Mouse (Mus musculus) retina, postnatal 7 days (tissue): ENCODE measurements around the gene Stra6.

Experiments
- DNase-seq: peaks from one replicate; pipeline ENCODE4 v3.0.0-alpha.2; 2012; ENCODE audit warnings: low read depth, low spot score

The Stra6 gene

GRCm38 (mm10) chr9:58133893-58134884 lies 70.6 kb downstream of the Stra6 start:
- no peak for DNase-seq

GRCm38 (mm10) chr9:58134906-58135305 lies 71.3 kb downstream of the Stra6 start:
- DNase-seq, result no peak

- DNase-seq, result no peak
These were observed 72.3 kb downstream of the Stra6 start for GRCm38 (mm10) chr9:58135921-58136321.

- DNase-seq, result no peak
These were observed 76.4 kb downstream of the Stra6 start for GRCm38 (mm10) chr9:58139947-58140346.

- DNase-seq, result no peak
These were observed 79.8 kb downstream of the Stra6 start for GRCm38 (mm10) chr9:58143419-58143818.

- peak; percentile 66 for DNase-seq
These were observed 81.1 kb downstream of the Stra6 start for GRCm38 (mm10) chr9:58144664-58145063.

GRCm38 (mm10) chr9:58145417-58145816 lies 81.8 kb downstream of the Stra6 start:
- DNase-seq, result no peak

GRCm38 (mm10) chr9:58148806-58149205 lies 85.2 kb downstream of the Stra6 start:
- DNase-seq, result no peak

- DNase-seq, result no peak
These were observed 87.3 kb downstream of the Stra6 start for GRCm38 (mm10) chr9:58150733-58151361.

- no peak for DNase-seq
These were observed 89.5 kb downstream of the Stra6 start for GRCm38 (mm10) chr9:58153095-58153494.

GRCm38 (mm10) chr9:58155366-58155765 lies 91.8 kb downstream of the Stra6 start:
- DNase-seq, result no peak

- DNase-seq, result no peak
These were observed 93.4 kb downstream of the Stra6 start for GRCm38 (mm10) chr9:58156819-58157560.

GRCm38 (mm10) chr9:58157838-58158237 lies 94.2 kb downstream of the Stra6 start:
- no peak for DNase-seq

GRCm38 (mm10) chr9:58158541-58159311 lies 95.1 kb downstream of the Stra6 start:
- no peak for DNase-seq

- no peak for DNase-seq
These were observed 96.3 kb downstream of the Stra6 start for GRCm38 (mm10) chr9:58159855-58160254.

GRCm38 (mm10) chr9:58160315-58160714 lies 96.7 kb downstream of the Stra6 start:
- DNase-seq, result no peak

GRCm38 (mm10) chr9:58162173-58162572 lies 98.6 kb downstream of the Stra6 start:
- DNase-seq, result no peak

GRCm38 (mm10) chr9:58163146-58163545 lies 99.6 kb downstream of the Stra6 start:
- no peak for DNase-seq

- no peak for DNase-seq
These were observed 102.2 kb downstream of the Stra6 start for GRCm38 (mm10) chr9:58165779-58166178.

GRCm38 (mm10) chr9:58168880-58169279 lies 105.3 kb downstream of the Stra6 start:
- DNase-seq, result no peak

- DNase-seq, result no peak
These were observed 105.8 kb downstream of the Stra6 start for GRCm38 (mm10) chr9:58169426-58169825.
